Mouse (Mus musculus) midbrain, postnatal 0 days (tissue): ENCODE measurements around the gene Foxf1. TPM values are rescaled to one million over a fixed set of nuclear protein-coding genes. Genes with fewer than 3 reads are reported as not detected.

ENCODE experiments used
- ATAC-seq: fragments of 200-750 bp; cut with Nextera tagmentation; 2 replicates; pipeline ENCODE4 v1.8.0; 2017; ENCODE audit warnings: moderate number of reproducible peaks, mild to moderate bottlenecking, moderate TSS enrichment, moderate library complexity; ENCODE audit not compliant: low FRiP score
- DNase-seq: peaks from one replicate; pipeline ENCODE4 v3.0.0-alpha.2; 2015; ENCODE audit warnings: low spot score
- H3K27ac ChIP-seq: fragments of 300-500 bp; sonication (generic); 2 replicates; pipeline ENCODE4 v1.5.1; 2014; ENCODE audit warnings: low read depth, mild to moderate bottlenecking, low read length, mixed read lengths
- H3K27me3 ChIP-seq: fragments of 300-500 bp; sonication (generic); 2 replicates; pipeline ENCODE4 v1.6.1; 2014; ENCODE audit warnings: low read length, control low read depth, mixed read lengths; ENCODE audit not compliant: insufficient read depth
- H3K36me3 ChIP-seq: fragments of 300-500 bp; sonication (generic); 2 replicates; pipeline ENCODE4 v1.6.1; 2014; ENCODE audit warnings: low read length, control low read depth, mixed read lengths; ENCODE audit not compliant: insufficient read depth
- H3K4me1 ChIP-seq: fragments of 300-500 bp; sonication (generic); 2 replicates; pipeline ENCODE4 v1.6.1; 2014; ENCODE audit warnings: mild to moderate bottlenecking, control low read depth, antibody characterized with exemption, low read length, mixed read lengths; ENCODE audit not compliant: insufficient read depth
- H3K4me2 ChIP-seq: fragments of 300-500 bp; sonication (generic); 2 replicates; pipeline ENCODE4 v1.6.1; 2014; ENCODE audit warnings: low read depth, mild to moderate bottlenecking, low read length, mixed read lengths; ENCODE audit not compliant: poor library complexity, severe bottlenecking
- H3K4me3 ChIP-seq: fragments of 300-500 bp; sonication (generic); 2 replicates; pipeline ENCODE4 v1.5.1; 2014; ENCODE audit warnings: low read depth, mild to moderate bottlenecking, low read length, moderate library complexity
- H3K9ac ChIP-seq: fragments of 300-500 bp; sonication (generic); replicated peaks from 2 replicates; pipeline ENCODE4 v1.6.1; 2014; ENCODE audit warnings: mild to moderate bottlenecking, low read length, moderate library complexity, mixed read lengths; ENCODE audit not compliant: poor library complexity, severe bottlenecking
- H3K9me3 ChIP-seq: fragments of 300-500 bp; sonication (generic); 2 replicates; pipeline ENCODE4 v1.6.1; 2016; ENCODE audit warnings: low read length, control low read depth
- CTCF ChIP-seq: IDR thresholded peaks from 2 replicates; pipeline ENCODE4 v1.5.1; 2016; ENCODE audit warnings: antibody characterized with exemption, mild to moderate bottlenecking
- WGBS: fragments of 180-500 bp; shearing (Covaris S2); extraction: QIAGEN DNeasy Blood & Tissue Kit; methylation state at CpG from one replicate; pipeline ENCODE4 v1.1.7; 2014; 5-methylcytosine and 5-hydroxymethylcytosine counted together
- polyA plus RNA-seq: library from polyadenylated mRNA; unstranded; fragments of >200 nt; fragmentation: Nextera tagmentation; extraction: Ambion mirVana; gene quantifications from 2 replicates; pipeline ENCODE4 v1.2.1, GENCODE M21; 2015
- total RNA-seq: library from RNA; depleted of rRNA; stranded (reverse); fragments of >200 nt; gene quantifications from 2 replicates; pipeline ENCODE4 v1.2.3, GENCODE M21; 2014

Gene Foxf1
- total and polyA plus RNA-seq, 2 experiments from 2014 or later = 1.6 to 3.5 TPM

GRCm38 (mm10) chr8:121119635-121120455, 35.7 kb downstream of the Foxf1 start:
- ATAC-seq (no peak), DNase-seq (no peak)
- H3K4me1 ChIP-seq = peaks cover 2% of the 10 kb centered on the region; the same call in 1 of the 2 replicates
- no peaks in the 10 kb centered on the region for H3K9me3 ChIP-seq
- H3K27ac ChIP-seq = no peak overlapping the region
- H3K36me3 ChIP-seq = no peaks in the 10 kb centered on the region
- 7% methylated on average over 12 of the region's 12 CpGs for WGBS
- H3K9ac ChIP-seq = no peak overlapping the region
- no peak overlapping the region for H3K4me3 ChIP-seq
- no peak overlapping the region for H3K4me2 ChIP-seq
- H3K27me3 ChIP-seq = peaks cover 87% of the 10 kb centered on the region
- TF ChIP-seq CTCF = no peak

GRCm38 (mm10) chr8:121120456-121121419, 36.6 kb downstream of the Foxf1 start:
- peaks cover 88% of the 10 kb centered on the region for H3K27me3 ChIP-seq
- H3K27ac ChIP-seq = no peak overlapping the region
- ATAC-seq (no peak), DNase-seq (no peak)
- no peak overlapping the region for H3K4me3 ChIP-seq
- WGBS = 8% methylated on average over 17 of the region's 17 CpGs
- H3K9ac ChIP-seq = no peak overlapping the region
- H3K36me3 ChIP-seq = no peaks in the 10 kb centered on the region
- no peak overlapping the region for H3K4me2 ChIP-seq
- peaks cover 2% of the 10 kb centered on the region; the same call in 1 of the 2 replicates for H3K4me1 ChIP-seq
- TF ChIP-seq CTCF = no peak
- H3K9me3 ChIP-seq = no peaks in the 10 kb centered on the region

- Histone ChIP-seq H3K9ac (no peak overlapping the region), H3K27me3 (peaks cover 88% of the 10 kb centered on the region), H3K27ac (no peak overlapping the region), H3K36me3 (no peaks in the 10 kb centered on the region), H3K4me1 (peaks cover 2% of the 10 kb centered on the region; the same call in 1 of the 2 replicates), H3K4me3 (no peak overlapping the region), H3K4me2 (no peak overlapping the region), H3K9me3 (no peaks in the 10 kb centered on the region)
- whole genome bisulfite sequencing = 4% methylated on average over 8 of the region's 8 CpGs
- no peak for TF ChIP-seq CTCF
- ATAC-seq (no peak), DNase-seq (no peak)
Observed at GRCm38 (mm10) chr8:121121704-121122103, 37.5 kb downstream of the Foxf1 start.

GRCm38 (mm10) chr8:121122368-121122767, 38.2 kb downstream of the Foxf1 start:
- no peaks in the 10 kb centered on the region for H3K36me3 ChIP-seq
- H3K4me1 ChIP-seq = peaks cover 2% of the 10 kb centered on the region; the same call in 1 of the 2 replicates
- DNase-seq (no peak), ATAC-seq (no peak)
- 4% methylated on average over 7 of the region's 7 CpGs for WGBS
- no peaks in the 10 kb centered on the region for H3K9me3 ChIP-seq
- no peak overlapping the region for H3K4me2 ChIP-seq
- H3K9ac ChIP-seq = no peak overlapping the region
- no peak for TF ChIP-seq CTCF
- no peak overlapping the region for H3K27ac ChIP-seq
- peaks cover 84% of the 10 kb centered on the region for H3K27me3 ChIP-seq
- H3K4me3 ChIP-seq = no peak overlapping the region

- WGBS = 31% methylated on average over 2 of the region's 2 CpGs
- ATAC-seq = no peak
- H3K9ac ChIP-seq = no peak overlapping the region
Observed at GRCm38 (mm10) chr8:121123113-121123512, 38.9 kb downstream of the Foxf1 start.

More at GRCm38 (mm10) chr8:121123113-121123512, 38.9 kb downstream of the Foxf1 start:
- Histone ChIP-seq H3K27me3 (peaks cover 83% of the 10 kb centered on the region), H3K27ac (no peak overlapping the region), H3K36me3 (no peaks in the 10 kb centered on the region), H3K4me2 (no peak overlapping the region), H3K9me3 (no peaks in the 10 kb centered on the region), H3K4me1 (no peaks in the 10 kb centered on the region), H3K4me3 (no peak overlapping the region)
- no peak for TF ChIP-seq CTCF
- no peak for DNase-seq
